31 mouse cellular contexts compared by ENCODE assay signal in genomic region chr9:22057031-22057517, GRCm38 (mm10). TPM values are rescaled to one million over a fixed set of nuclear protein-coding genes. Genes with fewer than 3 reads are reported as not detected.
"Had no signal": no experiment of that assay in that cellular context is flagged by ENCODE, and none has a peak within 500 bp of the region (broad histone marks: within the 10 kb centered on the region; RNA-seq: fewer than 3 reads in every experiment).

No protein-coding gene starts in this region.

- DNase-seq: gastrocnemius, postnatal 14 days; gastrocnemius, postnatal 36 days; layer of hippocampus, adult 9-11 months; left cerebral cortex, postnatal 4 days had no signal

- H3K4me3 ChIP-seq: heart, embryonic 13.5 days; heart, embryonic 15.5 days; hindbrain, embryonic 13.5 days; hindbrain, embryonic 15.5 days; kidney, embryonic 15.5 days; limb, embryonic 13.5 days; limb, embryonic 15.5 days; liver, embryonic 12.5 days had no signal

- H3K27ac ChIP-seq: heart, embryonic 13.5 days; heart, embryonic 15.5 days; hindbrain, embryonic 13.5 days; hindbrain, embryonic 15.5 days; hindbrain, postnatal 0 days; kidney, embryonic 15.5 days; kidney, postnatal 0 days; limb, embryonic 13.5 days; limb, embryonic 15.5 days; liver, embryonic 12.5 days; liver, embryonic 14.5 days had no signal

- H3K27me3 ChIP-seq: hindbrain, embryonic 15.5 days had no signal

- ATAC-seq: intestine, embryonic 16.5 days; liver, embryonic 12.5 days had no signal

- H3K9me3 ChIP-seq: heart, embryonic 13.5 days; heart, embryonic 15.5 days; hindbrain, embryonic 13.5 days; hindbrain, embryonic 15.5 days; kidney, embryonic 15.5 days; limb, embryonic 15.5 days; liver, embryonic 12.5 days had no signal

RNA-seq across cellular contexts. Expression of gene Elavl3, which starts 5.3 kb away (rescaled TPM):
- total RNA-seq: hematopoietic stem cell, adult 5-6 weeks; liver, adult 2 months had no signal
- polyA plus RNA-seq: heart, postnatal 0 days; liver, adult 2 months had no signal

RNA-seq across cellular contexts. Expression of gene Gm49318, which starts 14.0 kb away (rescaled TPM):
- total RNA-seq: gastrocnemius, adult 18-20 months; gastrocnemius, adult 8-10 months; gastrocnemius, postnatal 14 days; gastrocnemius, postnatal 36 days; heart, postnatal 14 days; heart, postnatal 36 days; hematopoietic stem cell, adult 5-6 weeks; hindbrain, postnatal 0 days; layer of hippocampus, adult 8-10 months; left cerebral cortex, adult 8-10 months; left cerebral cortex, postnatal 4 days; liver, adult 2 months had no signal
- polyA plus RNA-seq: gonadal fat pad, adult 2 months; heart, embryonic 11.5 days; heart, embryonic 13.5 days; heart, embryonic 15.5 days; heart, postnatal 0 days; hindbrain, embryonic 13.5 days; hindbrain, embryonic 15.5 days; hindbrain, postnatal 0 days; intestine, embryonic 14.5 days; intestine, embryonic 16.5 days; kidney, adult 2 months; kidney, embryonic 15.5 days; kidney, postnatal 0 days; large intestine, adult 2 months; limb, embryonic 11.5 days; limb, embryonic 13.5 days; limb, embryonic 15.5 days; liver, adult 2 months; liver, embryonic 12.5 days; liver, embryonic 14.5 days had no signal

RNA-seq across cellular contexts. Expression of gene Cnn1, which starts 41.9 kb away (rescaled TPM):
- total RNA-seq: hematopoietic stem cell, adult 5-6 weeks had no signal
